Mouse (Mus musculus) limb, embryonic 15.5 days (tissue): ENCODE data around the gene Prpf39. TPM values are rescaled to one million over a fixed set of nuclear protein-coding genes. Genes with fewer than 3 reads are reported as not detected.

Source experiments
- ATAC-seq: fragments of 200-750 bp; cut with Nextera tagmentation; 2 replicates; pipeline ENCODE4 v1.8.0; 2017; ENCODE audit warnings: low read depth, moderate TSS enrichment; ENCODE audit not compliant: insufficient number of reproducible peaks, low FRiP score, low TSS enrichment
- H3K27ac ChIP-seq: fragments of 300-500 bp; sonication (generic); 2 replicates; pipeline ENCODE4 v1.5.1; 2015; ENCODE audit warnings: moderate library complexity, mild to moderate bottlenecking, inconsistent platforms
- H3K27me3 ChIP-seq: fragments of 300-500 bp; sonication (generic); 2 replicates; pipeline ENCODE4 v1.6.1; 2015; ENCODE audit warnings: inconsistent platforms
- H3K36me3 ChIP-seq: fragments of 300-500 bp; sonication (generic); 2 replicates; pipeline ENCODE4 v1.6.1; 2015; ENCODE audit warnings: inconsistent platforms
- H3K4me1 ChIP-seq: fragments of 300-500 bp; sonication (generic); 2 replicates; pipeline ENCODE4 v1.6.1; 2015; ENCODE audit warnings: inconsistent platforms
- H3K4me2 ChIP-seq: fragments of 300-500 bp; sonication (generic); 2 replicates; pipeline ENCODE4 v1.6.1; 2015; ENCODE audit warnings: mild to moderate bottlenecking, inconsistent platforms
- H3K4me3 ChIP-seq: fragments of 300-500 bp; sonication (generic); 2 replicates; pipeline ENCODE4 v1.5.1; 2015; ENCODE audit warnings: mild to moderate bottlenecking, inconsistent platforms
- H3K9ac ChIP-seq: fragments of 300-500 bp; sonication (generic); 2 replicates; pipeline ENCODE4 v1.6.1; 2015; ENCODE audit warnings: inconsistent platforms
- H3K9me3 ChIP-seq: fragments of 300-500 bp; sonication (generic); 2 replicates; pipeline ENCODE4 v1.6.1; 2016; ENCODE audit warnings: inconsistent platforms
- WGBS: fragments of 180-500 bp; shearing (Covaris S2); methylation state at CpG from one replicate; pipeline ENCODE4 v1.1.7; 2015; 5-methylcytosine and 5-hydroxymethylcytosine counted together
- polyA plus RNA-seq: library from polyadenylated mRNA; unstranded; fragments of >200 nt; fragmentation: Nextera tagmentation; extraction: Ambion mirVana; gene quantifications from 2 replicates; pipeline ENCODE4 v1.2.1, GENCODE M21; 2015

Prpf39 gene
- polyA plus RNA-seq, 1 experiment from 2014 or later, result 61.9 TPM

- H3K4me2 ChIP-seq, result peak overlapping the region; percentile 74
- peak; percentile 52; the same call in 1 of the 2 replicates for ATAC-seq
- peak overlapping the region; percentile 83 for H3K4me3 ChIP-seq
- H3K4me1 ChIP-seq, result peaks cover 19% of the 10 kb centered on the region
- no peaks in the 10 kb centered on the region for H3K9me3 ChIP-seq
- H3K36me3 ChIP-seq, result peaks cover 8% of the 10 kb centered on the region; the same call in 1 of the 2 replicates
- H3K27me3 ChIP-seq, result no peaks in the 10 kb centered on the region
- 2% methylated on average over 21 of the region's 21 CpGs for WGBS
- H3K27ac ChIP-seq, result peak overlapping the region; percentile 98
- peak overlapping the region; percentile 88 for H3K9ac ChIP-seq
These were observed 36.9 kb downstream of the Prpf39 start for GRCm38 (mm10) chr12:65072911-65073610.

DNA sequence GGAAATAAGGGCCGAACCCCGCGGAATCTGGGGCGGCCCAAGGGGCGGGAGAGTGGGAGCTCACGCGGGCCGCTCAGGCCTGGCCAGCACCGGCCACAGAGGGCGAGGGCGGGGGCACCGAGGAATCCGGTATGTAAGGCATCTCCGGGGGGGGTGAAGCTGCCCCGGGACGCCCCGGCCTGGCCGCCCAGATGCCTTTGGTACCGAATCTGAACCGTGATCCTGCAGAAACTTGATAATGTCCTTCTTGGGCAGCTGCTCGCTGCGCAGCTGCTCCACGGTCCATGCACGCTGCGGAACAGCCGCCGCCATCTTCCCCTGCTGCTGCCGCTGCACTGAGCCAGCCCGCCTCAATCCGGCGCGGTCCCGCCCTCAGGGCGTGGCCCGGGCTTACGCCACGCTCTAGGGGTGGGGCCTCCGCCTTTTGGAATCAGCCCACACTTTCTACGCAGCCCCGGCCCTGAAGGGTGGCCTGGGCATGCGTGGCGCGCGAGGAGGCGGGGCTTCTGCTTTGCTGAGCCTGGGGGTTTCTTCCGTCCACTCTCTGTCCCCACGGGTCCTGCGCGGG is 37.6 kb downstream of the Prpf39 start, which contains the start of gene Fkbp3:
Gene Fkbp3, minus strand, starts transcription at position 397 of the 568 bp plus-strand sequence.
- H3K9me3 ChIP-seq, result no peaks in the 10 kb centered on the region
- H3K4me2 ChIP-seq, result peak within 1 kb of the TSS; percentile 74
- H3K27ac ChIP-seq, result peak within 1 kb of the TSS; percentile 98
- H3K4me3 ChIP-seq, result peak within 1 kb of the TSS; percentile 83
- WGBS, result under 1% methylated on average over 49 of the region's 49 CpGs
- peaks cover 19% of the 10 kb centered on the region for H3K4me1 ChIP-seq
- no peaks in the 10 kb centered on the region for H3K27me3 ChIP-seq
- H3K9ac ChIP-seq, result peak within 1 kb of the TSS; percentile 88
- ATAC-seq, result peak; percentile 99
- H3K36me3 ChIP-seq, result peaks cover 5% of the 10 kb centered on the region; the same call in 1 of the 2 replicates

GRCm38 (mm10) chr12:65074651-65075050 is 38.5 kb downstream of the Prpf39 start:
- no peak overlapping the region for H3K9ac ChIP-seq
- ATAC-seq, result no peak
- WGBS, result 38% methylated on average over 7 of the region's 7 CpGs
- H3K36me3 ChIP-seq, result no peaks in the 10 kb centered on the region
- no peaks in the 10 kb centered on the region for H3K27me3 ChIP-seq
- peak overlapping the region; percentile 98; the same call in 1 of the 2 replicates for H3K27ac ChIP-seq
- peak overlapping the region; percentile 83 for H3K4me3 ChIP-seq
- no peaks in the 10 kb centered on the region for H3K9me3 ChIP-seq
- H3K4me1 ChIP-seq, result peaks cover 19% of the 10 kb centered on the region
- peak overlapping the region; percentile 74 for H3K4me2 ChIP-seq

- WGBS, result 2% methylated on average over 39 of the region's 39 CpGs
- peak within 1 kb of the TSS; percentile 74 for H3K4me2 ChIP-seq
- H3K27ac ChIP-seq, result peak within 1 kb of the TSS; percentile 98
- H3K4me3 ChIP-seq, result peak within 1 kb of the TSS; percentile 83
- no peaks in the 10 kb centered on the region for H3K27me3 ChIP-seq
- peak; percentile 35 for ATAC-seq
- H3K36me3 ChIP-seq, result peaks cover 2% of the 10 kb centered on the region; the same call in 1 of the 2 replicates
- H3K9me3 ChIP-seq, result no peaks in the 10 kb centered on the region
- H3K9ac ChIP-seq, result peak within 1 kb of the TSS; percentile 72
- H3K4me1 ChIP-seq, result peaks cover 19% of the 10 kb centered on the region
These were observed 39.1 kb downstream of the Prpf39 start, which contains the start of gene Fancm for GRCm38 (mm10) chr12:65075085-65075732. TSS of gene Fancm (plus strand) at chr12:65075603.

GRCm38 (mm10) chr12:65075733-65076310 is 39.7 kb downstream of the Prpf39 start:
- no peak for ATAC-seq
- under 1% methylated on average over 41 of the region's 41 CpGs for WGBS
- peak overlapping the region; percentile 74 for H3K4me2 ChIP-seq
- peaks cover 19% of the 10 kb centered on the region for H3K4me1 ChIP-seq
- H3K4me3 ChIP-seq, result peak overlapping the region; percentile 83
- no peaks in the 10 kb centered on the region for H3K9me3 ChIP-seq
- no peaks in the 10 kb centered on the region for H3K27me3 ChIP-seq
- peaks cover 5% of the 10 kb centered on the region; the same call in 1 of the 2 replicates for H3K36me3 ChIP-seq
- H3K27ac ChIP-seq, result peak overlapping the region; percentile 85
- H3K9ac ChIP-seq, result peak overlapping the region; percentile 72

GRCm38 (mm10) chr12:65076906-65077305 is 40.8 kb downstream of the Prpf39 start:
- H3K9me3 ChIP-seq, result no peaks in the 10 kb centered on the region
- peak overlapping the region; percentile 74 for H3K4me2 ChIP-seq
- WGBS, result 77% methylated on average over 9 of the region's 9 CpGs
- 0 out of 2 replicates have a peak overlapping the region, but pooled peaks have one; percentile 83 for H3K4me3 ChIP-seq
- H3K36me3 ChIP-seq, result peaks cover 5% of the 10 kb centered on the region; the same call in 1 of the 2 replicates
- no peaks in the 10 kb centered on the region for H3K27me3 ChIP-seq
- peaks cover 19% of the 10 kb centered on the region for H3K4me1 ChIP-seq
- no peak for ATAC-seq
- no peak overlapping the region for H3K9ac ChIP-seq
- no peak overlapping the region for H3K27ac ChIP-seq

GRCm38 (mm10) chr12:65108746-65109145 is 72.6 kb downstream of the Prpf39 start:
- Histone ChIP-seq H3K27ac (no peak overlapping the region), H3K27me3 (no peaks in the 10 kb centered on the region), H3K4me3 (no peak overlapping the region), H3K9ac (no peak overlapping the region), H3K9me3 (no peaks in the 10 kb centered on the region), H3K36me3 (peaks cover 34% of the 10 kb centered on the region), H3K4me1 (no peaks in the 10 kb centered on the region), H3K4me2 (no peak overlapping the region)
- ATAC-seq, result no peak
- 80% methylated on average over 1 of the region's 1 CpGs for WGBS

DNA sequence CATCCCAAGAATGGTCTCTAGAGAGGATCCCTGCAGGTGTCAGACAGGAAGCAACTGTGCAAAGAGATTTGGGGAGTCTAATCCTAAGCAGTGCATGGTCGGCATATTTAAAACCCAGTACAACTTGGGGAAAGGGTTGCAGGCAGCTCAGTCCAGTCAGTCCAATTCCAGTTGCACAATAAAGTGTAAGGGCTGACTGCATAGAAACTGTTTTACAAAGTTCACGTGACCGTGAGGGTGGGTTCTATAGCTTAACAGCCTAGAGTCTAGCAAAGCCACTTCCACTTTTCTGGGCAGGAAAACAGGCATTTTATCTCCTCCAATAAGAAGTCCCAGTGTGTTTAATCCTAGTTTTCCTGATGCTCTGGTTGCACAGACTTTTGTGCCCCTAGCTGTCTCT is 75.4 kb downstream of the Prpf39 start:
- H3K9ac ChIP-seq, result no peak overlapping the region
- peaks cover 21% of the 10 kb centered on the region for H3K36me3 ChIP-seq
- ATAC-seq, result no peak
- H3K27me3 ChIP-seq, result no peaks in the 10 kb centered on the region
- no peak overlapping the region for H3K27ac ChIP-seq
- no peaks in the 10 kb centered on the region for H3K9me3 ChIP-seq
- WGBS, result 88% methylated on average over 3 of the region's 3 CpGs
- no peak overlapping the region for H3K4me2 ChIP-seq
- H3K4me1 ChIP-seq, result no peaks in the 10 kb centered on the region
- no peak overlapping the region for H3K4me3 ChIP-seq

GRCm38 (mm10) chr12:65112811-65113210 is 76.7 kb downstream of the Prpf39 start:
- no peaks in the 10 kb centered on the region for H3K9me3 ChIP-seq

More at GRCm38 (mm10) chr12:65112811-65113210, 76.7 kb downstream of the Prpf39 start:
- no peak for ATAC-seq
- 91% methylated on average over 1 of the region's 1 CpGs for WGBS
- Histone ChIP-seq H3K36me3 (peaks cover 16% of the 10 kb centered on the region; the same call in 1 of the 2 replicates), H3K9ac (no peak overlapping the region), H3K4me3 (no peak overlapping the region), H3K27me3 (no peaks in the 10 kb centered on the region), H3K4me2 (no peak overlapping the region), H3K4me1 (no peaks in the 10 kb centered on the region), H3K27ac (no peak overlapping the region)
